ENCODE assay signal across 29 mouse cellular contexts in the genomic region with DNA sequence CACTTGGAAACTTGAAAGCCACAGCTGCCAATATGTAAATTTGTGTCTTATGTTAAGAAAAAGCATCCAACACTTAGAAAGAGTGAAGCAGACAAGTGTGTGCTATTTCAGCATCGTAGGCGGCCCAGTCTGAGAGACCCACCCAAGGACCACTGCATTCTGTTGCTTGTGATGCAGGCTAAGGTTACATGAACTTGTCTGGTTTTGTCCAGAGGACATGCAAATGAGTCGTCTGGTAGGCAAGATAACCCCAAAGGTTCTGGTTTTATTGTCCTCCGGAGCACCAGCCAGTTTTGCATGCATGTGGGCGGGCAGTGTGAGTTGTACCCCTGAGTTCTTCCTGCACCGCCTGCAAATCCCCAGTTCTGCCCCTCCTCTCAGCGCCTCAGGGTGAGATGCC. TPM values are rescaled to one million over a fixed set of nuclear protein-coding genes. Genes with fewer than 3 reads are reported as not detected.
DNase-seq lines count a peak whose midpoint lies in the region; ATAC-seq and TF ChIP-seq lines count a peak whose summit lies in the region.
"Had no signal": no experiment of that assay in that cellular context is flagged by ENCODE, and none has a peak within 500 bp of the region (broad histone marks: within the 10 kb centered on the region; RNA-seq: fewer than 3 reads in every experiment).

No protein-coding gene starts in this region.

- in situ Hi-C loops in CH12.LX (cut with MboI; ENCODE audit: low pct_ligation_motif_present, low pct_unique_long_range_greater_than_20kb, low sequenced_read_pairs): no loop called here

- DNase-seq in gastrocnemius, postnatal 10 days: peak; percentile 1
- DNase-seq in gastrocnemius, postnatal 36 days: no peak
- no peak for DNase-seq in limb, embryonic 10.5 days (ENCODE audit: low spot score)
- peak; percentile 42 for DNase-seq in CH12.LX (ENCODE audit: extremely low read depth)
- peak; percentile 9 for DNase-seq in brain, adult 2 months (ENCODE audit: low read depth, low spot score)
- DNase-seq in cerebellum, postnatal 10 days: no peak
- DNase-seq: adrenal gland, adult 2 months; adrenal gland, postnatal 14 days; cerebellum, adult 11-12 months; cerebellum, adult 8-10 months; cerebellum, postnatal 14 days; gastrocnemius, postnatal 14 days; heart, adult 2 months; heart, postnatal 14 days; kidney, adult 2 months had no signal

- H3K9me3 ChIP-seq in limb, embryonic 12.5 days: no peaks in the 10 kb centered on the region; the same call in 1 of the 2 replicates
- H3K9me3 ChIP-seq in limb, embryonic 10.5 days (replicated peaks): no peaks in the 10 kb centered on the region
- no peaks in the 10 kb centered on the region for H3K9me3 ChIP-seq in CH12.LX (replicated peaks; ENCODE audit: low read length)
- no peaks in the 10 kb centered on the region for H3K9me3 ChIP-seq in midbrain, embryonic 15.5 days
- H3K9me3 ChIP-seq: embryonic facial prominence, embryonic 12.5 days; forebrain, embryonic 12.5 days; G1E; heart, embryonic 10.5 days; heart, embryonic 13.5 days; hindbrain, embryonic 13.5 days had no signal

- 64% methylated on average over 7 of the region's 7 CpGs for WGBS in limb, embryonic 12.5 days
- WGBS in limb, embryonic 10.5 days: 72% methylated on average over 7 of the region's 7 CpGs
- 66% methylated on average over 7 of the region's 7 CpGs for WGBS in midbrain, embryonic 15.5 days

- H3K4me3 ChIP-seq in limb, embryonic 12.5 days (replicated peaks): no peak overlapping the region
- H3K4me3 ChIP-seq in limb, embryonic 10.5 days: no peak overlapping the region
- H3K4me3 ChIP-seq in CH12.LX (replicated peaks in 1 of 3; ENCODE audit: low read depth in 2 of 3, low read length in 2 of 3, poor library complexity in 1 of 3): no peak overlapping the region
- H3K4me3 ChIP-seq in midbrain, embryonic 15.5 days: no peak overlapping the region
- H3K4me3 ChIP-seq: embryonic facial prominence, embryonic 12.5 days; erythroblast, embryonic 14.5 days; forebrain, embryonic 12.5 days; heart, adult 2 months; heart, embryonic 10.5 days; heart, embryonic 13.5 days; hindbrain, embryonic 13.5 days had no signal

- no peaks in the 10 kb centered on the region for H3K27me3 ChIP-seq in limb, embryonic 12.5 days
- H3K27me3 ChIP-seq in limb, embryonic 10.5 days (ENCODE audit: low read depth, poor library complexity, severe bottlenecking): no peaks in the 10 kb centered on the region
- H3K27me3 ChIP-seq in CH12.LX (replicated peaks): no peaks in the 10 kb centered on the region
- no peaks in the 10 kb centered on the region for H3K27me3 ChIP-seq in midbrain, embryonic 15.5 days (replicated peaks)
- H3K27me3 ChIP-seq: embryonic facial prominence, embryonic 12.5 days; forebrain, embryonic 12.5 days; heart, embryonic 13.5 days; hindbrain, embryonic 13.5 days; Patski had no signal

- H3K9ac ChIP-seq in limb, embryonic 12.5 days (replicated peaks): no peak overlapping the region
- no peak overlapping the region for H3K9ac ChIP-seq in CH12.LX (ENCODE audit: insufficient read depth, low read depth)
- no peak overlapping the region for H3K9ac ChIP-seq in midbrain, embryonic 15.5 days
- H3K9ac ChIP-seq: embryonic facial prominence, embryonic 12.5 days; forebrain, embryonic 12.5 days; heart, embryonic 13.5 days; hindbrain, embryonic 13.5 days had no signal

- no peak for TF ChIP-seq CTCF in CH12.LX (conservative IDR thresholded peaks at IDR 0.05 in 1 of 2, IDR thresholded peaks at IDR 0.05 in 1 of 2; ENCODE audit: low read depth in 2 of 2, low read length in 2 of 2)

- dilution Hi-C loops in CH12.LX (cut with MboI; ENCODE audit: extremely low pct_ligation_motif_present, extremely low pct_unique_long_range_greater_than_20kb, low sequenced_read_pairs): no loop called here

- ATAC-seq in limb, embryonic 12.5 days (ENCODE audit: insufficient number of reproducible peaks, insufficient read depth, low FRiP score, low TSS enrichment, low read depth): no peak
- no peak for ATAC-seq in midbrain, embryonic 15.5 days (replicated peaks)
- ATAC-seq: CD4-positive, CD25-positive, alpha-beta regulatory T cell, adult 4 months; forebrain, embryonic 16.5 days; hindbrain, embryonic 16.5 days; intestine, embryonic 16.5 days; Patski had no signal

- peaks cover 9% of the 10 kb centered on the region; the same call in 1 of the 2 replicates for H3K36me3 ChIP-seq in limb, embryonic 12.5 days
- peaks cover 6% of the 10 kb centered on the region; the same call in 1 of the 2 replicates for H3K36me3 ChIP-seq in limb, embryonic 10.5 days
- H3K36me3 ChIP-seq in CH12.LX (replicated peaks in 1 of 2; ENCODE audit: control insufficient read depth in 1 of 2, insufficient read depth in 1 of 2, low read length in 1 of 2): peaks cover 0 to 11% of the 10 kb centered on the region in 2 experiments
- no peaks in the 10 kb centered on the region for H3K36me3 ChIP-seq in midbrain, embryonic 15.5 days (replicated peaks)
- H3K36me3 ChIP-seq: embryonic facial prominence, embryonic 12.5 days; forebrain, embryonic 12.5 days; G1E had no signal

- H3K4me1 ChIP-seq in limb, embryonic 12.5 days (replicated peaks): peaks cover 12% of the 10 kb centered on the region
- peaks cover 25% of the 10 kb centered on the region; the same call in 1 of the 2 replicates for H3K4me1 ChIP-seq in limb, embryonic 10.5 days
- peaks cover 3 to 30% of the 10 kb centered on the region in 2 experiments; a peak in 3 of 4 replicates for H3K4me1 ChIP-seq in CH12.LX (ENCODE audit: control insufficient read depth in 1 of 2, insufficient read depth in 2 of 2)
- no peaks in the 10 kb centered on the region for H3K4me1 ChIP-seq in midbrain, embryonic 15.5 days
- H3K4me1 ChIP-seq: embryonic facial prominence, embryonic 12.5 days; heart, embryonic 10.5 days; heart, embryonic 13.5 days; hindbrain, embryonic 13.5 days had no signal

- TF ChIP-seq POLR2A in CH12.LX (IDR thresholded peaks at IDR 0.05; ENCODE audit: low read depth, low read length): no peak

- no peak for TF ChIP-seq RAD21 in CH12.LX (IDR thresholded peaks at IDR 0.05; ENCODE audit: low read depth, low read length)

- H3K4me2 ChIP-seq in limb, embryonic 12.5 days: no peak overlapping the region
- H3K4me2 ChIP-seq in CH12.LX (ENCODE audit: insufficient read depth, low read depth, poor library complexity, severe bottlenecking): no peak overlapping the region
- no peak overlapping the region for H3K4me2 ChIP-seq in midbrain, embryonic 15.5 days
- H3K4me2 ChIP-seq: embryonic facial prominence, embryonic 12.5 days; forebrain, embryonic 12.5 days; heart, embryonic 13.5 days; hindbrain, embryonic 13.5 days had no signal

- intact Hi-C loops in gastrocnemius, postnatal 36 days (cut with DNase I): no loop called here

- H3K79me2 ChIP-seq in CH12.LX (replicated peaks; ENCODE audit: control insufficient read depth, extremely low read depth, insufficient read depth, poor library complexity, severe bottlenecking): no peaks in the 10 kb centered on the region

- 0 out of 2 replicates have a peak overlapping the region, but pooled peaks have one; percentile 13 for H3K27ac ChIP-seq in limb, embryonic 12.5 days
- H3K27ac ChIP-seq in limb, embryonic 10.5 days: no peak overlapping the region
- H3K27ac ChIP-seq in CH12.LX (ENCODE audit: insufficient read depth, low read depth): no peak overlapping the region
- H3K27ac ChIP-seq in midbrain, embryonic 15.5 days: no peak overlapping the region
- H3K27ac ChIP-seq: embryonic facial prominence, embryonic 12.5 days; forebrain, embryonic 12.5 days; heart, adult 2 months; heart, embryonic 10.5 days; heart, embryonic 13.5 days; hindbrain, embryonic 13.5 days had no signal

- TF ChIP-seq EP300 in CH12.LX (IDR thresholded peaks at IDR 0.05; ENCODE audit: low read length): 0 out of 2 replicates have a peak, but pooled peaks have one; percentile 0

TF ChIP-seq in CH12.LX, 34 proteins besides CTCF, POLR2A, EP300 and RAD21:
- TF ChIP-seq CHD1 (IDR thresholded peaks at IDR 0.05; ENCODE audit: low read depth, low read length) (no peak), IRF4 (IDR thresholded peaks at IDR 0.05; ENCODE audit: low read depth, low read length) (no peak), USF2 (conservative IDR thresholded peaks at IDR 0.05; ENCODE audit: low read depth, low read length) (no peak), TBP (conservative IDR thresholded peaks at IDR 0.05; ENCODE audit: low read depth, low read length) (no peak), SIN3A (IDR thresholded peaks at IDR 0.05; ENCODE audit: low read length) (no peak), MAFK (IDR thresholded peaks at IDR 0.05; ENCODE audit: insufficient replicate concordance, low read length) (no peak), MAZ (IDR thresholded peaks at IDR 0.05; ENCODE audit: low read depth, low read length) (no peak), ETS1 (conservative IDR thresholded peaks at IDR 0.05; ENCODE audit: low read depth, low read length) (no peak), ELF1 (IDR thresholded peaks at IDR 0.05; ENCODE audit: low read depth, low read length) (no peak), ZC3H11A (IDR thresholded peaks at IDR 0.05; ENCODE audit: low read depth, low read length) (no peak), GABPA (IDR thresholded peaks at IDR 0.05; ENCODE audit: insufficient replicate concordance, low read depth, low read length) (no peak), CHD2 (IDR thresholded peaks at IDR 0.05; ENCODE audit: low read length) (no peak), JUND (conservative IDR thresholded peaks at IDR 0.05; ENCODE audit: low read depth, low read length) (no peak), KAT2A (IDR thresholded peaks at IDR 0.05; ENCODE audit: insufficient replicate concordance, low read length) (no peak), MXI1 (IDR thresholded peaks at IDR 0.05; ENCODE audit: low read depth, low read length) (no peak), ZKSCAN1 (IDR thresholded peaks at IDR 0.05; ENCODE audit: borderline replicate concordance, low read depth, low read length) (no peak), ZNF384 (IDR thresholded peaks at IDR 0.05; ENCODE audit: low read depth, low read length) (no peak)

RNA-seq across cellular contexts. Expression of a gene that starts 10.9 kb away (rescaled TPM):
- total RNA-seq in gastrocnemius, postnatal 10 days (2021): 10 to 100 TPM; 14.4 to 15.7 TPM
- 10 to 100 TPM; 17.5 to 23.0 TPM for total RNA-seq in gastrocnemius, postnatal 36 days (2021)
- polyA plus RNA-seq in limb, embryonic 12.5 days (2016; fragmentation: Nextera tagmentation; extraction: Ambion mirVana): 15.7 and 17.2 TPM in 2 replicates
- polyA plus RNA-seq in limb, embryonic 10.5 days (2016; fragmentation: Nextera tagmentation; extraction: Ambion mirVana): 14.8 and 15.0 TPM in 2 replicates
- total RNA-seq in CH12.LX (2012; rRNA removed) (11.5 and 12.6 TPM in 2 replicates), CH12.LX (2014; rRNA removed) (28.8 and 30.6 TPM in 2 replicates)
- 10.7 and 11.7 TPM in 2 replicates for polyA plus RNA-seq in CH12.LX (2012; ENCODE audit: insufficient read length, low read depth)
- polyA plus RNA-seq in midbrain, embryonic 15.5 days (2015; fragmentation: Nextera tagmentation; extraction: Ambion mirVana): 6.8 and 7.0 TPM in 2 replicates
- polyA plus RNA-seq: G1E had no signal

Comparison
In these comparisons a context has a peak if more than half of its experiments do, and no peak if none do; other contexts are left out.
1. DNase-seq: peak in gastrocnemius, postnatal 10 days (single experiment), CH12.LX (single experiment) and brain, adult 2 months (single experiment); none in gastrocnemius, postnatal 36 days (0 of 2), limb, embryonic 10.5 days (single experiment) and cerebellum, postnatal 10 days (0 of 2).